ENCODE assay signal across 9 mouse cellular contexts in the genomic region with DNA sequence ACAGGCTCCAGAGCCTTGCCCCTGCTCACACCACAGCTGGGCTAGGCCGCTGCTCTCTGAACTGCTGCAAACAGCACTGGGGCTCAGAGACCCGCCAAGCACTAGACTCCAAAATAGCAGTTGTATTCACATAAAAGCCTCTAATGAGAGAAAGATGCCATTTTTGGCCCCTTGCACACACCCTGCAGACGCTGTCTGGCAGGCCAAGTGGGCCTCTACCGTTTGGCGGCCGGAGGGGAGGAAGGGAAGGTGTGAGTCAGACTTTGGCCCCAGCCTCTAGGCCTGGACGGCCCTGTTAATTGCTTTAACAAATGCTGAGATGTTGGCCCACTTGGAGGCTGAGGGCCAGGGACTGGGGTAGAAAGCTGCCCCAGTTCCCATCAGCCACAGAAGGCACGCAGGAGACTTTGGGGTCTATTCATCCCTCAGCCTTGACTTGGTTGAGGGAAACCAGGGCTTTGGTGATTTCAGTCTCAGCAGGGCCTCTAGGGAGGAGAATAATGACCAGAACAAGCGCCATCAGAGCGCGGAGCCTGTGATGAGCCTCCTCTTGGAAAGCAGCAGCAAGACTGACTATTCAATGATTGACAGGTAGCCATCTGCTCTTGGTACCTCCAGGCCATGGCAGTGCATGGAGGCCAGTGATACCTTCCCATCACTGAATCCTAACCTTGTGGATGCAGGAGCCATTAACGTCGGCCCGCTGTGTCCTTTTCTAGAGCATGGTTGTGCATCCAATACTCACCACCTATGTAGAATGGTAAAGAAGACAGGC. TPM values are rescaled to one million over a fixed set of nuclear protein-coding genes. Genes with fewer than 3 reads are reported as not detected.
DNase-seq lines count a peak whose midpoint lies in the region; ATAC-seq lines count a peak whose summit lies in the region.
"Had no signal": no experiment of that assay in that cellular context is flagged by ENCODE, and none has a peak within 500 bp of the region (broad histone marks: within the 10 kb centered on the region; RNA-seq: fewer than 3 reads in every experiment).

No protein-coding gene starts in this region.

- no peaks in the 10 kb centered on the region for H3K27me3 ChIP-seq in forebrain, embryonic 11.5 days (ENCODE audit: control insufficient read depth, insufficient read depth, low read length)
- H3K27me3 ChIP-seq: stomach, embryonic 15.5 days had no signal

- H3K9ac ChIP-seq in forebrain, embryonic 11.5 days (ENCODE audit: low read length): no peak overlapping the region
- H3K9ac ChIP-seq: stomach, embryonic 15.5 days had no signal

- H3K4me2 ChIP-seq in forebrain, embryonic 11.5 days (ENCODE audit: low read depth, low read length, severe bottlenecking): no peak overlapping the region
- H3K4me2 ChIP-seq: stomach, embryonic 15.5 days had no signal

- no peak overlapping the region for H3K4me3 ChIP-seq in forebrain, embryonic 11.5 days (ENCODE audit: low read depth, low read length)
- H3K4me3 ChIP-seq: stomach, embryonic 15.5 days had no signal

- no peak for ATAC-seq in forebrain, embryonic 11.5 days (replicated peaks; ENCODE audit: low FRiP score)

- H3K36me3 ChIP-seq in forebrain, embryonic 11.5 days (ENCODE audit: control insufficient read depth, insufficient read depth, low read length): no peaks in the 10 kb centered on the region
- H3K36me3 ChIP-seq: stomach, embryonic 15.5 days had no signal

- WGBS in forebrain, embryonic 11.5 days: 87% methylated on average over 14 of the region's 14 CpGs

- H3K27ac ChIP-seq in forebrain, embryonic 11.5 days (ENCODE audit: low read depth, low read length): no peak overlapping the region
- H3K27ac ChIP-seq: stomach, embryonic 15.5 days had no signal

- no peaks in the 10 kb centered on the region for H3K9me3 ChIP-seq in forebrain, embryonic 11.5 days (ENCODE audit: control insufficient read depth, low read length)
- H3K9me3 ChIP-seq: stomach, embryonic 15.5 days had no signal

- no peaks in the 10 kb centered on the region for H3K4me1 ChIP-seq in forebrain, embryonic 11.5 days (replicated peaks; ENCODE audit: control insufficient read depth, insufficient read depth, low read length)
- H3K4me1 ChIP-seq: stomach, embryonic 15.5 days had no signal

- peak; percentile 40 to 53 for DNase-seq in adrenal gland, postnatal 36 days
- no peak for DNase-seq in adrenal gland, adult 8-10 months
- DNase-seq in right cerebral cortex, postnatal 10 days (ENCODE audit: low spot score in 2 of 2): peak; percentile 57 to 59
- DNase-seq in right cerebral cortex, postnatal 4 days: no peak
- peak; percentile 63 for DNase-seq in heart, adult 8-10 months (ENCODE audit: low spot score)
- DNase-seq in skeletal muscle tissue, adult 2 months (ENCODE audit: low read depth, low spot score): peak; percentile 63
- DNase-seq in kidney, postnatal 36 days: no peak
- DNase-seq in forebrain, embryonic 11.5 days (ENCODE audit: low spot score): no peak

RNA-seq across cellular contexts. Expression of gene Ltbp2, which starts 14.0 kb away (rescaled TPM):
- total RNA-seq in adrenal gland, postnatal 36 days (2021): 1 to 10 TPM; 6.5 to 6.6 TPM
- 1 to 10 TPM; 1.6 to 7.3 (median 5.3) TPM for total RNA-seq in adrenal gland, adult 8-10 months (2022)
- total RNA-seq in heart, adult 8-10 months (2022): 1 to 10 TPM in 3 of 4 experiments, under 1 TPM in 1; 0.88 to 1.1 (median 1.1) TPM
- 0.65 TPM in 1 of 2 replicates, not detected in the other for polyA plus RNA-seq in forebrain, embryonic 11.5 days (2014; fragmentation: Nextera tagmentation; extraction: Ambion mirVana)

Comparison
In these comparisons a context has a peak if more than half of its experiments do, and no peak if none do; other contexts are left out.
1. DNase-seq: peak in adrenal gland, postnatal 36 days (2 of 2), right cerebral cortex, postnatal 10 days (2 of 2), heart, adult 8-10 months (single experiment) and skeletal muscle tissue, adult 2 months (single experiment); none in adrenal gland, adult 8-10 months (single experiment), right cerebral cortex, postnatal 4 days (single experiment), kidney, postnatal 36 days (0 of 2) and forebrain, embryonic 11.5 days (single experiment).